Mouse (Mus musculus) kidney, adult 10 weeks (tissue): ENCODE measurements around the gene Foxo3. TPM values are rescaled to one million over a fixed set of nuclear protein-coding genes. Genes with fewer than 3 reads are reported as not detected.

Source experiments
- polyA plus RNA-seq: library from polyadenylated mRNA; stranded (reverse); fragments of 350-450 nt; fragmentation: Illumina TruSeq; extraction: RNeasy Lipid Tissue Mini Kit (QIAGEN cat#74804); gene quantifications from one replicate; pipeline ENCODE4 v1.2.3, GENCODE M21; 2014; ENCODE audit warnings: low read depth, low replicate concordance

Foxo3 gene
- 27.0 TPM for polyA plus RNA-seq

DNA sequence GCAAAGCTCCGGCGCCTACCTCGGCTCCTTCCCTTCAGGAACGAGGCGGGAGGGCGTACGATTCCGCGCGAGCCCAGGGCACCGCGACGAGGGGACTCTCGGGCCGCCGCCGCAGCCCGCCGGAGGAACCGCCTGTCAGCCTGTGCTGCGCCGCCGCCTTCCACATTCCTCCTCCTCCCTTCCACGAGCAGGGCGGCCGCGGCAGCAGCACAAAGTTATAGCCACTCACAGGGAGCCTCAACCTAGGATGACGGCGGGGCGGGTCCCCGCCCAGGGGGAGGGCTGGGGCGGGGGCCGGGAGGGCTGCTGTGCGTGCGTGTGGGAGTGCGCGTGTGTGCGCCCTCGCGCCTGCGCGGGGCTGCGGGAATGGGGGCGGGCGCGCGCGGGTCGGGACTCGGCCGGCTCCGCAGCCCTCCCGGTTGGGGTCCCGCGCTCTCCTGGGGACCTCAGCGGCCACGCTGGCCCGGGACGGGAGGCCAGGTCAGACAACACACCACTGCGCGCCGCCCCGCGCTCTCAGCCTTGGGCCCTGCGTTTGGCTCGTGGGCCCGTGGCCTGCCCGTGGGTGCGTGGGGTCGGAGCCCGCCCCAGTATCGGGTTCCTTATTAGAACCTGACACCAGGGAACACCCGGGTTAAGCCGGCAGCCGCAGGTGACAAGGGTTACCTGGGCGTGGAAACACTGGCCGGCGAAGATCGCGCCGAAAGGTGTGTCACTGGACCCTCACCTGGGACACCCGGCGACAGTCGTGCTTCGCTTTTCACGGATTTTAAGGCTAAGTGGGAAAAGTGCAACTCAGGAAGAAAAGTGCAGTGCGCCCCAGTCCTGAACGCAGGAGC lies at the start of gene Foxo3:
Gene Foxo3, minus strand, starts transcription at position 249 of the 839 bp plus-strand sequence.

Other genes with a start within 250 kb of the Foxo3 start
- gene Afg1l, start 201.8 kb upstream of the Foxo3 start, polyA plus RNA-seq = 26.6 TPM
- gene Snx3, start 225.3 kb upstream of the Foxo3 start, polyA plus RNA-seq = 181 TPM